Mouse (Mus musculus) CH12.LX (cell line): ENCODE data around the gene Gm9780.
"Not testable (repeated sequence)": the region's sequence is repeated elsewhere in the genome, so short reads cannot be mapped to it uniquely, and the experiment has no call there.

Source experiments
- BHLHE40 ChIP-seq: IDR thresholded peaks from 2 replicates; pipeline ENCODE4 v1.6.1; 2011; ENCODE audit warnings: mild to moderate bottlenecking, low read depth, low read length, improper control_type of control experiment
- CHD1 ChIP-seq: IDR thresholded peaks from 2 replicates; pipeline ENCODE4 v1.6.1; 2012; ENCODE audit warnings: low read depth, low read length, improper control_type of control experiment, inconsistent platforms
- CHD2 ChIP-seq: IDR thresholded peaks from 2 replicates; pipeline ENCODE4 v1.6.1; 2011; ENCODE audit warnings: low read length, improper control_type of control experiment
- CTCF ChIP-seq, 2 experiments: IDR thresholded peaks in 1 of 2; conservative IDR thresholded peaks in 1 of 2; 2 replicates each; pipeline ENCODE4 v1.5.1; 2011 to 2012; ENCODE audit warnings: low read depth in 2 of 2, low read length in 2 of 2, improper control_type of control experiment in 1 of 2, inconsistent platforms in 1 of 2, mild to moderate bottlenecking in 1 of 2, moderate library complexity in 1 of 2
- E2F4 ChIP-seq: IDR thresholded peaks from 2 replicates; pipeline ENCODE4 v1.6.1; 2011; ENCODE audit warnings: low read depth, low read length, improper control_type of control experiment; ENCODE audit not compliant: insufficient replicate concordance
- EP300 ChIP-seq: IDR thresholded peaks from 2 replicates; pipeline ENCODE4 v1.6.1; 2011; ENCODE audit warnings: low read length, improper control_type of control experiment
- HCFC1 ChIP-seq: IDR thresholded peaks from 2 replicates; pipeline ENCODE4 v1.6.1; 2012; ENCODE audit warnings: low read depth, mild to moderate bottlenecking, inconsistent platforms, low read length, improper control_type of control experiment
- MAFK ChIP-seq: IDR thresholded peaks from 2 replicates; pipeline ENCODE4 v1.6.1; 2011; ENCODE audit warnings: low read length, improper control_type of control experiment; ENCODE audit not compliant: insufficient replicate concordance
- MYC ChIP-seq: IDR thresholded peaks from 2 replicates; pipeline ENCODE4 v1.6.1; 2011; ENCODE audit warnings: low read depth, mild to moderate bottlenecking, improper control_type of control experiment, low read length
- NRF1 ChIP-seq: IDR thresholded peaks from 2 replicates; pipeline ENCODE4 v1.6.1; 2014; ENCODE audit warnings: low read depth, mild to moderate bottlenecking, inconsistent platforms, low read length, improper control_type of control experiment, moderate library complexity
- POLR2A ChIP-seq: IDR thresholded peaks from 2 replicates; pipeline ENCODE4 v1.6.1; 2011; ENCODE audit warnings: low read depth, mild to moderate bottlenecking, improper control_type of control experiment, low read length
- SIN3A ChIP-seq: IDR thresholded peaks from 2 replicates; pipeline ENCODE4 v1.6.1; 2012; ENCODE audit warnings: low read length, improper control_type of control experiment, inconsistent platforms
- USF2 ChIP-seq: conservative IDR thresholded peaks from 2 replicates; pipeline ENCODE4 v1.6.1; 2011; ENCODE audit warnings: low read depth, low read length, improper control_type of control experiment
- ZKSCAN1 ChIP-seq: IDR thresholded peaks from 2 replicates; pipeline ENCODE4 v1.6.1; 2012; ENCODE audit warnings: low read depth, inconsistent platforms, low read length, improper control_type of control experiment, borderline replicate concordance

- TF ChIP-seq ZKSCAN1; CTCF (conservative IDR thresholded peaks at IDR 0.05 in 1 of 2, IDR thresholded peaks at IDR 0.05 in 1 of 2; ENCODE audit: low read depth in 2 of 2, low read length in 2 of 2); EP300; NRF1; CHD2; POLR2A; E2F4; USF2; MAFK; BHLHE40; MYC; SIN3A; CHD1; HCFC1: not testable (repeated sequence)
These were observed 63.1 kb downstream of the Gm9780 start for GRCm38 (mm10) chr14:25979242-25979941.
